Mouse (Mus musculus): ENCODE data around the gene Brd3. TPM values are rescaled to one million over a fixed set of nuclear protein-coding genes. Genes with fewer than 3 reads are reported as not detected.

Gene Brd3
- polyA plus RNA-seq, 1 experiment from 2014 or later = 89.1 TPM

- H3K36me3 ChIP-seq = peaks cover 75% of the 10 kb centered on the region
- no peak overlapping the region for H3K4me3 ChIP-seq
- H3K27ac ChIP-seq = no peak overlapping the region
- no peaks in the 10 kb centered on the region for H3K9me3 ChIP-seq
- no peak overlapping the region for H3K9ac ChIP-seq
- 84% methylated on average over 4 of the region's 4 CpGs for WGBS
- H3K4me2 ChIP-seq = no peak overlapping the region
- no peak for ATAC-seq (ENCODE audit: borderline replicate concordance, extremely low read depth, low FRiP score, low TSS enrichment)
- H3K4me1 ChIP-seq = no peaks in the 10 kb centered on the region
- no peaks in the 10 kb centered on the region for H3K27me3 ChIP-seq
Observed at GRCm38 (mm10) chr2:27461881-27462660, 45.4 kb downstream of the Brd3 start.

- H3K4me2 ChIP-seq = no peak overlapping the region
- peaks cover 83% of the 10 kb centered on the region for H3K36me3 ChIP-seq
- no peak overlapping the region for H3K9ac ChIP-seq
- no peaks in the 10 kb centered on the region for H3K27me3 ChIP-seq
- no peaks in the 10 kb centered on the region for H3K9me3 ChIP-seq
- 63% methylated on average over 9 of the region's 9 CpGs for WGBS
- no peak overlapping the region for H3K4me3 ChIP-seq
- ATAC-seq (ENCODE audit: borderline replicate concordance, extremely low read depth, low FRiP score, low TSS enrichment) = no peak
- no peak overlapping the region for H3K27ac ChIP-seq
- H3K4me1 ChIP-seq = no peaks in the 10 kb centered on the region
Observed at GRCm38 (mm10) chr2:27460651-27461050, 46.8 kb downstream of the Brd3 start.

GRCm38 (mm10) chr2:27460163-27460562, 47.3 kb downstream of the Brd3 start:
- no peak overlapping the region for H3K9ac ChIP-seq
- no peak overlapping the region for H3K27ac ChIP-seq
- no peaks in the 10 kb centered on the region for H3K27me3 ChIP-seq
- peaks cover 88% of the 10 kb centered on the region for H3K36me3 ChIP-seq
- H3K4me2 ChIP-seq = no peak overlapping the region
- H3K4me3 ChIP-seq = no peak overlapping the region
- no peaks in the 10 kb centered on the region for H3K4me1 ChIP-seq
- no peak for ATAC-seq (ENCODE audit: borderline replicate concordance, extremely low read depth, low FRiP score, low TSS enrichment)
- WGBS = 76% methylated on average over 5 of the region's 5 CpGs
- H3K9me3 ChIP-seq = no peaks in the 10 kb centered on the region

DNA sequence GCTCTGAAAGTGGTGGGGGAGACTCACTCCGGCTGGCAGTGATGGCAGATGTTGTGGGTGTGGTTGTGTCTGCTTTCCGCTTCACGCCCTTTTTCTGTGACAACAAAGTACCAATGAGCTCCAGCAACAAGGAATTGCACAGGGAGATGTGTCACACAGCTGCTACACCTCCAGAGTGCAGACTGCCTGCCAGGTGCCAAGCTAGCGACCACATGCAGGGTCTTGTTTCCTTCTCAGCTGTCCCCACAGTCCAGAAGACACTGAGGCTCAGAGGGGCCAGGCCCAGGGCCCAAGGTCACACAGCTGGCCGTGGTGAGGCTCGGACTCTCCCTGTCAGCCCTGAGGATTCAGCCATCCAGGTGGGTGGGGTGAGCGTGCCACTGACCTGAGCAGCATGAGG, 47.7 kb downstream of the Brd3 start:
- H3K4me2 ChIP-seq = no peak overlapping the region
- no peaks in the 10 kb centered on the region for H3K4me1 ChIP-seq
- ATAC-seq (ENCODE audit: borderline replicate concordance, extremely low read depth, low FRiP score, low TSS enrichment) = no peak; the same call in 1 of the 2 replicates
- H3K4me3 ChIP-seq = no peak overlapping the region
- H3K27me3 ChIP-seq = no peaks in the 10 kb centered on the region
- H3K9me3 ChIP-seq = no peaks in the 10 kb centered on the region
- 85% methylated on average over 7 of the region's 7 CpGs for WGBS
- no peak overlapping the region for H3K9ac ChIP-seq
- H3K36me3 ChIP-seq = peaks cover 92% of the 10 kb centered on the region
- no peak overlapping the region for H3K27ac ChIP-seq

DNA sequence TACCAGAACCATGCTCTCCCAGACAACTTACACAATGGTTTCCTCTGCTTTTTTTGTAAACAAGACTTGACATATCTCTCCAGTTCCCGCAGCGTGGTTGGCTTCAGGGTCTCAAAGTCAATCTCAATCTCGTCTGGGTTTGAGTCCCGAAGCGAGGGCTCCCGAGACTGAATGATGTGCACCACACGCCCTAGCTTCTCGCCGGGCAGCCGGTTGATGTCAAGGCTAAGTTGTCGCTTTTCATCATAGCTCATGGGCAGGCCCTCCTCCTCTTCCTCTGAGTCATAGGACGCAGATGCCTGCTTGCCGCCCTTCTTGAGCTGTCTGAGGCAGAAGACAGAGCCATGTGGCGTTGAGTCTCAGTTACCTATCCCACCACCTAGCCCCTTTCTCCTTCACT, 57.2 kb downstream of the Brd3 start:
- no peak overlapping the region for H3K4me2 ChIP-seq
- no peak overlapping the region for H3K4me3 ChIP-seq
- WGBS = 77% methylated on average over 14 of the region's 14 CpGs
- no peak overlapping the region for H3K27ac ChIP-seq
- ATAC-seq (ENCODE audit: borderline replicate concordance, extremely low read depth, low FRiP score, low TSS enrichment) = no peak
- no peaks in the 10 kb centered on the region for H3K9me3 ChIP-seq
- no peaks in the 10 kb centered on the region for H3K27me3 ChIP-seq
- H3K9ac ChIP-seq = no peak overlapping the region
- H3K36me3 ChIP-seq = peaks cover 97% of the 10 kb centered on the region
- H3K4me1 ChIP-seq = no peaks in the 10 kb centered on the region

DNA sequence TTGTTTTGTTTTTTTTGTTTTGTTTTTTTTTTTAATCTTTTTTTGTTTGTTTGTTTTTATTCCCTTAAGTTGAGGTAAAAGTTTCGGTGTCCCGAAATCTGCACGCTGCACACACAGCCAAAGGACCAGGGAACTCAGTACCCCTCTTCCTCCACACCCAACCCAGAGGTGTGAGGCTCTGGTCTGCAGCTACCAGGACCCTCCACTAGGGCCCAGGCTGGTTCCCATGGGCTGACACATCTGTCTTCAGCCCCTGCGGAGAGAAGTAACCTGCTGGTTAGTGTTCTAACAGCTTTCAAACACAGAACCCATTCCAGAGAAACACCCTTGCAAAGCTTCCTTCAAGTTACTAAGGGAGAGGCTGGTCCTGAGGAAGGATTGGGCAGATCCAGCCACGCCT, 59.7 kb downstream of the Brd3 start:
- ATAC-seq (ENCODE audit: borderline replicate concordance, extremely low read depth, low FRiP score, low TSS enrichment) = no peak
- H3K27ac ChIP-seq = no peak overlapping the region
- H3K4me2 ChIP-seq = no peak overlapping the region
- WGBS = 82% methylated on average over 5 of the region's 5 CpGs
- no peak overlapping the region for H3K4me3 ChIP-seq
- H3K36me3 ChIP-seq = peaks cover 78% of the 10 kb centered on the region
- H3K9ac ChIP-seq = no peak overlapping the region
- H3K9me3 ChIP-seq = no peaks in the 10 kb centered on the region
- H3K27me3 ChIP-seq = no peaks in the 10 kb centered on the region
- peaks cover 6% of the 10 kb centered on the region for H3K4me1 ChIP-seq

DNA sequence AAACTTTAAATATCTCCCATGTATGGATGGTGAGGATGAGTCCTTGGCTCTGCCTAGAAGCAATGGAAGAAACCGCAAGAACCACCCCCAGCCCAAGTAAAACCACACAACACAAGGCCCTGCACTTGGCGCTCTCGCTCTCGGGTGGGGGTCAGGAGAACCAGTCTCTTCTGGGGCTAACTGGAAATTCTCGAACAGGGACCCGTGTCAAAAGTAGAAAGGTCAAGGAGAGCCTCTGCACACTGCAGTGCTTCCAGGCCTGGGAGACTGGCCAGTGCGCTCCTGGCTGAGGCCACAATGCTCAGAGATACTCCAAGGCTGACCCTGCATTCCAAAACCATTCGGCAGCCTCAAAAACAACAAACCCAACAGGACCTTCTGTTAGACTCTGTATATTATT, 60.6 kb downstream of the Brd3 start:
- no peak overlapping the region for H3K4me2 ChIP-seq
- H3K27ac ChIP-seq = no peak overlapping the region
- H3K27me3 ChIP-seq = no peaks in the 10 kb centered on the region
- H3K9ac ChIP-seq = no peak overlapping the region
- WGBS = 90% methylated on average over 8 of the region's 8 CpGs
- H3K4me1 ChIP-seq = peaks cover 12% of the 10 kb centered on the region
- ATAC-seq (ENCODE audit: borderline replicate concordance, extremely low read depth, low FRiP score, low TSS enrichment) = no peak
- H3K36me3 ChIP-seq = peaks cover 69% of the 10 kb centered on the region
- H3K9me3 ChIP-seq = no peaks in the 10 kb centered on the region
- no peak overlapping the region for H3K4me3 ChIP-seq

- ATAC-seq (ENCODE audit: borderline replicate concordance, extremely low read depth, low FRiP score, low TSS enrichment) = no peak
- no peak overlapping the region for H3K4me3 ChIP-seq
- H3K4me1 ChIP-seq = peaks cover 15% of the 10 kb centered on the region
- no peak overlapping the region for H3K27ac ChIP-seq
- no peaks in the 10 kb centered on the region for H3K9me3 ChIP-seq
- 94% methylated on average over 3 of the region's 3 CpGs for WGBS
- H3K27me3 ChIP-seq = no peaks in the 10 kb centered on the region
- H3K9ac ChIP-seq = no peak overlapping the region
- H3K36me3 ChIP-seq = peaks cover 60% of the 10 kb centered on the region
- no peak overlapping the region for H3K4me2 ChIP-seq
Observed at GRCm38 (mm10) chr2:27445910-27446309, 61.6 kb downstream of the Brd3 start.

DNA sequence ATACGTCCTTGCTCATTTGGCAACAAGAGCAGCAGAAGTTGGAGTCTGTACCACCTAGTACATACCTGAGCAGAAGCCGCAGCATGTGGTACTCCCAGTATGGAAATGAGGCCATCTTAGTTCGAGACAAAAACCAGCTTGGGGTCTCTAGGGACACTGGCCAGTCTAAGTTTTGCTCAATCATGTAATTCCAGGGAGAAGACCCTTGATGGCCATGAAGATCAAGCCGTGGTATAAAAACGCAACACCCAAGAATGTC, 64.1 kb downstream of the Brd3 start:
- peak overlapping the region; percentile 66; the same call in 1 of the 2 replicates for H3K4me2 ChIP-seq
- H3K27me3 ChIP-seq = no peaks in the 10 kb centered on the region

DNA sequence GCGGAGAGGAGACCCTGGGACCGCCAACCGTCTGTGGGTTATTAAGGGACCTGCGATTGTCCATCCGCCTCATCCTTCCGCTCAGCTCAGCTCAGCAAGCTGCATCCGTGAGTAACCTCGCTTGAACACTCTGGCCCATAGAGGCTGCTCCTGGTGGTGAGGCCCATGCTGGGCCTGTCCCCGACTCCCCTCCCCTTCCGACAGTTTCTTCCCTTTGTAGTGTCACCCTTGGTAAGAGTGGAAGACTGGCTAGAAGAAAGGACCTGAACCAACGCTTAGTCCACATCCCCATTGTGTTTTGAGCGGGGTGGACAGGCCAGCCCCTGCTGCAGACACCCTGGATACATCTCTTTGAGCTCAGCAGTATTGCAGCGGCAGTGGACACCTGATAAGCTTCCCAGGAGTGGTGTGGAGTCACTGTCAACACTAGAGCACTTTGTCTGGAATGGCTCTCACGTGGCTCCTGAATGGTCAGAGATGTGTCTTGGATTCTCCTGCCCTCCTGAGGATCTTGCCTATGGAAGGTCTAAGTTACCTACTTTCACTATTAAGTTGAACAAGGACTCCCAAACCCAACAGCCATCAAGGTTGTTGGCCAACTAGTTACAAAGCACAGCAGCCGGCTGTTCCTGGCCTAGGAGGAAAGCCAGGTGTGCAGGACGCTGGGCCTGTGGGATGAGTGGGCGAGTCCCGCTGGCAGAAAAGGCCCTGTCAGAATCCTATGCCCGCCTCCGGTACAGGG, 64.6 kb downstream of the Brd3 start:
- peaks cover 30% of the 10 kb centered on the region for H3K36me3 ChIP-seq
- H3K27ac ChIP-seq = 0 out of 2 replicates have a peak overlapping the region, but pooled peaks have one; percentile 15
- no peaks in the 10 kb centered on the region for H3K27me3 ChIP-seq
- peak; percentile 37; the same call in 1 of the 2 replicates for ATAC-seq (ENCODE audit: borderline replicate concordance, extremely low read depth, low FRiP score, low TSS enrichment)
- 27% methylated on average over 20 of the region's 20 CpGs for WGBS
- H3K9me3 ChIP-seq = no peaks in the 10 kb centered on the region
- H3K4me3 ChIP-seq = peak overlapping the region; percentile 49
- peak overlapping the region; percentile 66 for H3K4me2 ChIP-seq
- H3K4me1 ChIP-seq = peaks cover 18% of the 10 kb centered on the region
- H3K9ac ChIP-seq = peak overlapping the region; percentile 45

More for the DNA sequence above, 64.1 kb downstream of the Brd3 start:
- H3K27ac ChIP-seq = no peak overlapping the region
- H3K36me3 ChIP-seq = peaks cover 35% of the 10 kb centered on the region
- H3K4me3 ChIP-seq = no peak overlapping the region
- peaks cover 16% of the 10 kb centered on the region for H3K4me1 ChIP-seq
- WGBS = 76% methylated on average over 5 of the region's 5 CpGs
- ATAC-seq (ENCODE audit: borderline replicate concordance, extremely low read depth, low FRiP score, low TSS enrichment) = no peak
- H3K9ac ChIP-seq = no peak overlapping the region
- no peaks in the 10 kb centered on the region for H3K9me3 ChIP-seq

DNA sequence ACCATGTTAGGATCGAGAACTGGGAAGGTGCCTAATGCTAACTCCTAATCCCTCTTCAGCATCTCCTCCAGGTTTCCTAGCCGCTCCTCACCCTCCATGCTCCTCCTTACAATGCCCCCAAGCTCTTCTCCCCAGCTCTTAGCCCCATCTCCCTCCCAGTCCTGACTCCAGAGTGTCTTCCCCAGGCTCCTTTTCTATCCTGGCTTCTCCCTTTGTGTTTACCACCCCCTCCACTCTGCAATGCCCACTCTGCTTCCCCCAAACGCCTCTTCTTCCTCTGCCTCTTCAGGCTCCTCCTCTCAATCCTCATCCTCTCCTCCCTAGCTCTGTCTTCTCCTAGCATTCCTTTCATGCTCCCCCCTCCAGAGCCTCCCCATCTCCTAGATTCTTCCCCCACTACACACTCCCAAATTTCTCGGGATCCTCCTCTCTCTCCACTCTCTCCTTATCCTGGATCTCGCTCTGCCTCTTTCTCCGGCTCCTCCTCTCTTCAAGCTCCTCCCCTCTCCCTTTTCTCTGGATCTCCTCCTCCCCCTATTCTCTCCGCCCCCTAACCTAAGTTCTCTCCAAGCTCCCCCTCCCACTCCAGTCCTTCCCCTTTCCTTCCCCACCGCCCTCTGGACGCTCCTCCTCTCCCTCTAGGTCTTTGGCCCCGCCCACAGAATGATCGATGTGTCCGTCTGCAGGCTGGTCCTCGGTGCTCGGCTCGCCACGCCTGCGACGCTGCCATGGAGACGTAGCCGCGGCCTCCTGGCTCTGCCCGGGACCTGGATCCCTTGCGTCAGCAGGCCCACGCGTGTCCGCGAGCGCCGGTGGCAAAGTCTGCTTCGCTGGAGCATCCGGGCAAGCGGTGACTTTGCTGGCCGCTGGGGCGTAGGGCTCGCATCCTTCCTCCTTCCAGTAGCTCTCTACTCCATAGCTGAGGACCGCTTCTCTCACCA, 65.4 kb downstream of the Brd3 start, which contains the start of gene Brd3os:
Gene Brd3os, plus strand, starts transcription at position 558 of the 941 bp plus-strand sequence.
- 2% methylated on average over 36 of the region's 36 CpGs for WGBS

More for the DNA sequence above, 65.4 kb downstream of the Brd3 start, which contains the start of gene Brd3os:
- Histone ChIP-seq H3K36me3 (peaks cover 22% of the 10 kb centered on the region), H3K9ac (peak within 1 kb of the TSS; percentile 46), H3K9me3 (no peaks in the 10 kb centered on the region), H3K27me3 (no peaks in the 10 kb centered on the region), H3K4me3 (peak within 1 kb of the TSS; percentile 49), H3K4me1 (peaks cover 18% of the 10 kb centered on the region), H3K4me2 (peak within 1 kb of the TSS; percentile 66), H3K27ac (peak within 1 kb of the TSS; percentile 58)
- ATAC-seq (ENCODE audit: borderline replicate concordance, extremely low read depth, low FRiP score, low TSS enrichment) = peak; percentile 90
